Mouse (Mus musculus): ENCODE results near the gene BC053393. TPM values are rescaled to one million over a fixed set of nuclear protein-coding genes. Genes with fewer than 3 reads are reported as not detected.

Gene BC053393
- polyA plus RNA-seq, 1 experiment: not detected

DNA sequence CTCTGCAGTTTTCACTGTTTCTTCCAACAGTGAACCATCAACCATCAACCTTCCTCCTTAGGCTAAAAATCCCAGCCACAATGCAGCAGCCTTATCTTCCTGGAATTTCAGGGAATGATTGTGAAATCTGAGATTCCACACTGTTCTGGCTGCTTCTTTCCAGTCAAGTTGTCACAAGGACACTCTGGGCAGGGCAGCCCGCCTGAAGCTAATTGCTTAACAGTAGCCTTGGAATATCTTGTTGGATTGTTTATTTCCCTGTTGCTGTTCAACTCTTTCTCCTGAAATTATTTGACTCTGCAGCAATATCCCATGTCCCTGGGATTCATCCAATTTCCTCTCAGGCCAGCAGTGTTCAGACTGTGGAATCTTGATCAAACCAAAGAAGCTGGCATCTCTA is 6.7 kb upstream of the BC053393 start:
- H3K4me1 ChIP-seq (ENCODE audit: control insufficient read depth, insufficient read depth, low read length): no peaks in the 10 kb centered on the region
- 68% methylated on average over 1 of the region's 1 CpGs for WGBS
- no peak overlapping the region for H3K27ac ChIP-seq (ENCODE audit: insufficient read depth, low read depth, low read length)
- no peak for TF ChIP-seq CTCF (IDR thresholded peaks at IDR 0.05; ENCODE audit: insufficient read depth, low read depth, low read length)
- TF ChIP-seq POLR2A (IDR thresholded peaks at IDR 0.05; ENCODE audit: insufficient read depth, low read depth, low read length): no peak
- no peak overlapping the region for H3K4me3 ChIP-seq (ENCODE audit: insufficient read depth, low read depth, low read length)

DNA sequence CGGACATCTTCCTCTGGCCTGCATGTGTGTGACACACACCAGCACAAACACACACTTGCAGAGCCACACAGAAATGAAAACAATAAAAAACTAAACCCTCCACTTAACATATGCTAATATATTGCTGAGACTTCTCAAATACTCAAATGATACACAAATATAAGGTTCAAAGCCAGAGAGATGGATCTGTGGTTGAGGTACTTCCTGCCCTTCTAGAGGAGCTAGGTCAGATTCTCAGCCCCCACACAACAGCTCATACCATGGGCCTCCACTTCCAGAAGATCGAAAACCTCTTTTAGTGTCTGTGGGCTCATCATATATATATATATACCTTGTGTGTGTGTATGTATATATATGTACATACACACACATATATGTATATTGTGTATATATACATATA is 5.4 kb upstream of the BC053393 start:
- Histone ChIP-seq H3K4me1 (ENCODE audit: control insufficient read depth, insufficient read depth, low read length) (no peaks in the 10 kb centered on the region), H3K27ac (ENCODE audit: insufficient read depth, low read depth, low read length) (no peak overlapping the region), H3K4me3 (ENCODE audit: insufficient read depth, low read depth, low read length) (no peak overlapping the region)
- TF ChIP-seq CTCF (IDR thresholded peaks at IDR 0.05; ENCODE audit: insufficient read depth, low read depth, low read length): no peak
- no peak for TF ChIP-seq POLR2A (IDR thresholded peaks at IDR 0.05; ENCODE audit: insufficient read depth, low read depth, low read length)
- 93% methylated on average over 2 of the region's 2 CpGs for WGBS

DNA sequence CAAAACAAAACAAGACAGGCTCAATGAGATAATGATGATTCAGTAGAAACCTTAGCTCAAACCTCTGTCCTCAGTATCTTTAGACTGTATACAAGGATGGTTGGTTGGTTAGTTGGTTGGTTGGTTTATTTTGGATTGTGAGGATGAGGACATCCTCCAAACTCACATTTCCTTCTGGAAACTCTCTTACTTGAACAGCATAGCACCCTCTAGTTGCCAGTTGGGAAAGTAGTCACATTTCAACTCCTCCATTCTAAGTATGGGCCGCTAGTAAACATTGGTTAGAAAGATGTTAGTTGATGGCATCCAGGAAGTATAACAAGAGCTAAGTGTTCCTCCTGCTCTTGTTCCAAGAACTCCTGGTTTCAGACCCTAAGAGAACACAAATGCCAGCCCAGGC is 2.2 kb upstream of the BC053393 start:
- WGBS: 76% methylated on average over 1 of the region's 1 CpGs
- Histone ChIP-seq H3K4me1 (ENCODE audit: control insufficient read depth, insufficient read depth, low read length) (no peaks in the 10 kb centered on the region), H3K4me3 (ENCODE audit: insufficient read depth, low read depth, low read length) (no peak overlapping the region), H3K27ac (ENCODE audit: insufficient read depth, low read depth, low read length) (no peak overlapping the region)
- no peak for TF ChIP-seq CTCF (IDR thresholded peaks at IDR 0.05; ENCODE audit: insufficient read depth, low read depth, low read length)
- TF ChIP-seq POLR2A (IDR thresholded peaks at IDR 0.05; ENCODE audit: insufficient read depth, low read depth, low read length): no peak

DNA sequence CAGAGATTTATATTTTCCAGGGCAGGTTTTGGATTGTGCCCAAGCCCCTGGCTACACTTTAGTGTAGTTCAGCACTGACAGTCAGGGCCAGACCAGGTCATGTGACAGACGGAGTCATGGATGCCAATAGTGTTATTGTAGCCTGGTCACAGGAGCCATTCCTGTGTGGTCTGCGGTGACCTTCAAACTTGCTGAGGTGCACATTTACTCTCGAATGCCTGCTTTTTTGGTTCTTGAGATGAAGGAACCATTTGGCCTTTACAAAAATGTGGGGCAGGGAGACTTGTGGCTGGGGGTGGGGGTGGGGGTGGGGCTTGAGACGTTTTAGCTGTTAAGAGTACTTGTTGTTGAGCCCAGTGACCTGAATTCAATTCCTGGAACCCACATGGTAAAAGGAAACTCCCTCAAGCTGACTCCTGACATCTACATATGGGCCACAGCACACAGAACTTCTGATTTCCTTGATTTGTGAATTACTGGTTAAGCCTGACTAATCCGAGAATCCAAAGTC is 7.5 kb downstream of the BC053393 start:
- no peaks in the 10 kb centered on the region for H3K4me1 ChIP-seq (ENCODE audit: control insufficient read depth, insufficient read depth, low read length)
- no peak overlapping the region for H3K27ac ChIP-seq (ENCODE audit: insufficient read depth, low read depth, low read length)
- TF ChIP-seq POLR2A (IDR thresholded peaks at IDR 0.05; ENCODE audit: insufficient read depth, low read depth, low read length) (no peak), CTCF (IDR thresholded peaks at IDR 0.05; ENCODE audit: insufficient read depth, low read depth, low read length) (no peak)
- WGBS: 55% methylated on average over 5 of the region's 5 CpGs
- no peak overlapping the region for H3K4me3 ChIP-seq (ENCODE audit: insufficient read depth, low read depth, low read length)

DNA sequence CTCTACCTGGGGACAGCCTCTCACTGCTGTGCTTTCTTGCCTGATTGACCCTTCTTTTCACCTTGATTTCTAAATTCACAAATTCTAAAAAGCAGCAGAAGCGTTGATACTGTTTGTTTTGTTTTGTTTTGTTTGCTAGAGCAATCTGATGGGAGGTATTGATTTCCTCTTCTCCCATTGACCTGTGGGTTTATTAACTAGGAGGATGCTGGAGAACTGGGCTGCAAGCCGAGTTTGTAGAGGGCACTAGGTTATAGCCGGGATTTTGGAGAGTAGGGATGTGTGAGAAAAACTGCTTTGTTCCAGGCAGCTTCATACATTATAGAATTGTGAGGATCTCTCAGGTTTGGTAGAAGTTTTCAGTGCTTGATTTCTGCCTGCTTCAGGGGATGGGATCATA is 9.1 kb downstream of the BC053393 start:
- H3K4me3 ChIP-seq (ENCODE audit: insufficient read depth, low read depth, low read length): no peak overlapping the region
- 85% methylated on average over 3 of the region's 3 CpGs for WGBS
- TF ChIP-seq POLR2A (IDR thresholded peaks at IDR 0.05; ENCODE audit: insufficient read depth, low read depth, low read length): no peak
- no peak for TF ChIP-seq CTCF (IDR thresholded peaks at IDR 0.05; ENCODE audit: insufficient read depth, low read depth, low read length)

DNA sequence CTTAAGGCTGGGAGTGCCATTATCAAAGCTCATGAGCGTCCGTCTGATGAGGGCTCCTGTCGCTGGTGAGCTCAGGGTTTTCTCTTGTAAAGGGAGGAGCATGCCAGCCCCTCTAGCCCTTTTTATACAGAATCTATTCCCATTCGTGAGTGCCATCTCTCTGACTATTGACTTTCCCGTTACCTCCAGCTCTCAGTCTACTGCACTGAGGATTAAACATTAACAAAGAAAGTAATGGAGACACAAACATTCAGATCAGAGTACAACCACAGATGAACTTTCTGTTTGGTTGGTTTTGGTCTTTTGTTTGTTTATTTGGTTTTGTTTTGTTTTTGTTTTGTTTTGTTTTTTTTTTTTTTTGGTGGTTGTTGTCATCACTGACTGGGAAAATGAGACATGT is 11.4 kb downstream of the BC053393 start:
- Histone ChIP-seq H3K4me3 (ENCODE audit: insufficient read depth, low read depth, low read length) (no peak overlapping the region), H3K27ac (ENCODE audit: insufficient read depth, low read depth, low read length) (no peak overlapping the region), H3K4me1 (ENCODE audit: control insufficient read depth, insufficient read depth, low read length) (no peaks in the 10 kb centered on the region)
- no peak for TF ChIP-seq CTCF (IDR thresholded peaks at IDR 0.05; ENCODE audit: insufficient read depth, low read depth, low read length)
- TF ChIP-seq POLR2A (IDR thresholded peaks at IDR 0.05; ENCODE audit: insufficient read depth, low read depth, low read length): no peak
- WGBS: 83% methylated on average over 5 of the region's 5 CpGs

More for the DNA sequence above, 9.1 kb downstream of the BC053393 start:
- no peak overlapping the region for H3K27ac ChIP-seq (ENCODE audit: insufficient read depth, low read depth, low read length)
- H3K4me1 ChIP-seq (ENCODE audit: control insufficient read depth, insufficient read depth, low read length): no peaks in the 10 kb centered on the region

DNA sequence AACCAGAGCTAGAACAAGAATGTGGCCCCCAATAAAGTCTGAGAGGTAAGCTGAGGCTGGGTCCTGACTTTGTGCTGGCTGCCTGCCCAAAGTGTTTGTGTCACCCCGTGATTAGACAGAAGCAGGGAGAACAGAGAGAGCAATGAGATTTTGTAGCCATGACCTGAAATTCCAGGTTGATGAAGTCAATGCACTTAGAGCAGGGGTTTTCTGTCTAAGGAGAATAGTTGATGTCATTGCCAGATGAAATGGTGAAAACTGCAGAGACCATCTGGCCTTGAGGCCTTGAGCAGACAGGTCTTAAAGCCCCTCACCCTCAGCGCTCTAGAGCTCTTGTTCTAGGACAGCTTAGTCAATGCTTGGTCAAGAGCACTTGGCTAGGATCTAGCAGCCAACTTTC is 21.1 kb downstream of the BC053393 start:
- no peak for TF ChIP-seq CTCF (IDR thresholded peaks at IDR 0.05; ENCODE audit: insufficient read depth, low read depth, low read length)
- TF ChIP-seq POLR2A (IDR thresholded peaks at IDR 0.05; ENCODE audit: insufficient read depth, low read depth, low read length): no peak
- no peaks in the 10 kb centered on the region for H3K4me1 ChIP-seq (ENCODE audit: control insufficient read depth, insufficient read depth, low read length)
- no peak overlapping the region for H3K4me3 ChIP-seq (ENCODE audit: insufficient read depth, low read depth, low read length)
- H3K27ac ChIP-seq (ENCODE audit: insufficient read depth, low read depth, low read length): no peak overlapping the region
- 78% methylated on average over 2 of the region's 2 CpGs for WGBS

DNA sequence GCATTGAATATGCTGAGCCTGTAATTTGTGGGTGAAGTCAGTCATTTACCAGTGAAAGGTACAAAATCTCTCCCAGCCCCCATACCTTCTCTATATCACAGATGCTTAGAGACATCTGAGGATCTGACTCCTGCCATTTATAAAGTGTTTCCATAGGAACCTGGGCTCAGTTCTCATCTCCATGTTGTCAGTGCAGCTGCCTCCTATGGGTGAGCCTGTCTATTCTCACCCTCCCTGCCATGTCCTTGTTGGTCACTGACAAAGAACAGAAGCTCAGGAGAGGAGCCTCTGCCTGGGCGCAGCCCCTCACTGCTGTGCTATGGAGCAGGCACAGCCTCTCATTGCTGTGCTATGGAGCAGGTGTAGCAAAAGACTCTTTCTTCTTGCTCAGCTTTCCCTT is 48.6 kb downstream of the BC053393 start:
- no peak overlapping the region for H3K27ac ChIP-seq (ENCODE audit: insufficient read depth, low read depth, low read length)

DNA sequence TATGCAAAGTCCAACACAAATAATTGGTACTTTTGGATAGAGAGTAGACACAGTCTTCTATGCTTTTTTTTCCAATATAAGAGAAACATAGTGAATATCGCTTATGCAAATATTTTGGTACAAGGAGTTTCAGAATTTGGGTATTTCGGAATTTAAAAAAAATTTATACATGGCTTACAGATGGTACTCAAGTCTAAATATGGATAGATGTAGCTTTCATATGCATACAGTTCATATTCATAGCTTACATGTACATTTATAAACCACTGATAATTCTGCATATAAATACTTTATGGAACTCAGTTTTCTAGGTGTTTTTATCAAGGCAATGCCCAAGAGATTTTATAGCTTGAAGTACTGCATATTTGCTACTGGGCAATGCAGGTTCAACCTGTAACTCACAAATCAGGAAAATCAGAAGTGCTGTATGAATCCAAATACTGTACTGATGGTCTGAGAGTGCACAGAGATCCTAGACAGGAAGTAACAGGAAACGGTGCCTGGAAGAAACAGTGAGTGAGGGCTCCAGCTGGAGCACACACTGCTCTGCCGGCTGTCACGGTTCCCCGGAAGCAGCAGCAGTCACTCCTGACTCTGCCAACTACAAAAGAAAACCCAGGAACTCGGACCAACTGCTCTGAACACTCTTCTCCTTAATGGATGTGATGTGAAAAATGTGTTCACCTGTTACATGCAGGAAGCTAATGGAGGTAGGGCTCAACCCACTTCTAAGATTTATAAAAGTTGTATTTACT is 49.3 kb downstream of the BC053393 start:
- no peak for TF ChIP-seq CTCF (IDR thresholded peaks at IDR 0.05; ENCODE audit: insufficient read depth, low read depth, low read length)
- no peak for TF ChIP-seq POLR2A (IDR thresholded peaks at IDR 0.05; ENCODE audit: insufficient read depth, low read depth, low read length)
- Histone ChIP-seq H3K27ac (ENCODE audit: insufficient read depth, low read depth, low read length) (no peak overlapping the region), H3K4me3 (ENCODE audit: insufficient read depth, low read depth, low read length) (no peak overlapping the region), H3K4me1 (ENCODE audit: control insufficient read depth, insufficient read depth, low read length) (no peaks in the 10 kb centered on the region)
- 71% methylated on average over 7 of the region's 7 CpGs for WGBS

More for the DNA sequence above, 48.6 kb downstream of the BC053393 start:
- Histone ChIP-seq H3K4me1 (ENCODE audit: control insufficient read depth, insufficient read depth, low read length) (no peaks in the 10 kb centered on the region), H3K4me3 (ENCODE audit: insufficient read depth, low read depth, low read length) (no peak overlapping the region)
- TF ChIP-seq CTCF (IDR thresholded peaks at IDR 0.05; ENCODE audit: insufficient read depth, low read depth, low read length) (no peak), POLR2A (IDR thresholded peaks at IDR 0.05; ENCODE audit: insufficient read depth, low read depth, low read length) (no peak)
- 91% methylated on average over 1 of the region's 1 CpGs for WGBS
